Mouse (Mus musculus): ENCODE measurements around the gene Them4. TPM values are rescaled to one million over a fixed set of nuclear protein-coding genes. Genes with fewer than 3 reads are reported as not detected.

The Them4 gene
- polyA plus RNA-seq, 1 experiment from 2014 or later = 3.4 TPM

GRCm38 (mm10) chr3:94341959-94342422 lies 32.1 kb downstream of the Them4 start, which contains the start of gene Them5:
Gene Them5, plus strand, starts transcription at chr3:94342099.
- Histone ChIP-seq H3K9ac (no peak within 1 kb of the TSS), H3K4me1 (replicated peaks) (no peaks in the 10 kb centered on the region), H3K4me2 (no peak within 1 kb of the TSS), H3K9me3 (replicated peaks) (no peaks in the 10 kb centered on the region), H3K27me3 (no peaks in the 10 kb centered on the region), H3K4me3 (replicated peaks) (no peak within 1 kb of the TSS), H3K27ac (replicated peaks) (no peak within 1 kb of the TSS), H3K36me3 (replicated peaks) (no peaks in the 10 kb centered on the region)
- ATAC-seq (ENCODE audit: insufficient read depth) = no peak
- WGBS (ENCODE audit: insufficient replicate concordance) = 42% methylated on average over 3 of the region's 3 CpGs

- no peak overlapping the region for H3K4me2 ChIP-seq
- ATAC-seq (ENCODE audit: insufficient read depth) = no peak
- no peak overlapping the region for H3K27ac ChIP-seq (replicated peaks)
These were observed 32.7 kb downstream of the Them4 start for GRCm38 (mm10) chr3:94342552-94342951.

GRCm38 (mm10) chr3:94344182-94344581 lies 34.3 kb downstream of the Them4 start:
- no peaks in the 10 kb centered on the region for H3K27me3 ChIP-seq
- WGBS (ENCODE audit: insufficient replicate concordance) = 57% methylated on average over 2 of the region's 2 CpGs
- ATAC-seq (ENCODE audit: insufficient read depth) = no peak
- no peak overlapping the region for H3K4me2 ChIP-seq
- H3K9ac ChIP-seq = no peak overlapping the region
- H3K27ac ChIP-seq (replicated peaks) = no peak overlapping the region
- no peak overlapping the region for H3K4me3 ChIP-seq (replicated peaks)
- H3K9me3 ChIP-seq (replicated peaks) = no peaks in the 10 kb centered on the region
- H3K4me1 ChIP-seq (replicated peaks) = no peaks in the 10 kb centered on the region
- no peaks in the 10 kb centered on the region for H3K36me3 ChIP-seq (replicated peaks)

More at GRCm38 (mm10) chr3:94342552-94342951, 32.7 kb downstream of the Them4 start:
- H3K9ac ChIP-seq = no peak overlapping the region
- no peaks in the 10 kb centered on the region for H3K9me3 ChIP-seq (replicated peaks)
- 32% methylated on average over 1 of the region's 1 CpGs for WGBS (ENCODE audit: insufficient replicate concordance)
- H3K4me1 ChIP-seq (replicated peaks) = no peaks in the 10 kb centered on the region
- no peaks in the 10 kb centered on the region for H3K27me3 ChIP-seq
- H3K36me3 ChIP-seq (replicated peaks) = no peaks in the 10 kb centered on the region
- no peak overlapping the region for H3K4me3 ChIP-seq (replicated peaks)

DNA sequence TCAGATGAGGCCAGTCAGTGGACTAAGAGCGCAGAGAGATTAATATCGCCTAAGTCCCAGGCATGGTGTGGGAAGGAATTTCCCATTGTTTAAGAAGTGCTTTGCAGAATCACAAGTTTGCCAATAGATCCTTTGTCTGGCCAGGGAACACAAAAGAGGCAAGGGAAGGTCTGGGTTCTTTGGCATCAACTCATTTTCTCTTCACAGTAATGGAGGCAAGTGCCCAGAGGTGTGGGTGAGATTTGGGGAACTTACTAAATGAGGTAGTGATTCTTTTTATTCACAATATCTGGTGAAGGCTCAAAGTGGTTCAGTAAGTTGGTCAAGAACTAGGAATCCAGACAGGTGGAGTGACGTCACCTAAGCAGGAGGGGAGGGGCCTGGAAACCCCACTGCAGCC lies 35.0 kb downstream of the Them4 start:
- H3K36me3 ChIP-seq (replicated peaks) = no peaks in the 10 kb centered on the region
- no peak overlapping the region for H3K9ac ChIP-seq
- no peaks in the 10 kb centered on the region for H3K27me3 ChIP-seq
- no peak overlapping the region for H3K4me3 ChIP-seq (replicated peaks)
- 47% methylated on average over 3 of the region's 3 CpGs for whole genome bisulfite sequencing (ENCODE audit: insufficient replicate concordance)
- no peaks in the 10 kb centered on the region for H3K9me3 ChIP-seq (replicated peaks)
- no peak overlapping the region for H3K27ac ChIP-seq (replicated peaks)
- ATAC-seq (ENCODE audit: insufficient read depth) = no peak
- H3K4me1 ChIP-seq (replicated peaks) = no peaks in the 10 kb centered on the region
- no peak overlapping the region for H3K4me2 ChIP-seq

GRCm38 (mm10) chr3:94348146-94348545 lies 38.3 kb downstream of the Them4 start:
- Histone ChIP-seq H3K4me2 (no peak overlapping the region), H3K27me3 (no peaks in the 10 kb centered on the region), H3K27ac (replicated peaks) (no peak overlapping the region), H3K4me3 (replicated peaks) (no peak overlapping the region), H3K36me3 (replicated peaks) (no peaks in the 10 kb centered on the region), H3K9me3 (replicated peaks) (no peaks in the 10 kb centered on the region), H3K9ac (no peak overlapping the region), H3K4me1 (replicated peaks) (no peaks in the 10 kb centered on the region)
- 43% methylated on average over 2 of the region's 2 CpGs for WGBS (ENCODE audit: insufficient replicate concordance)
- no peak for ATAC-seq (ENCODE audit: insufficient read depth)

DNA sequence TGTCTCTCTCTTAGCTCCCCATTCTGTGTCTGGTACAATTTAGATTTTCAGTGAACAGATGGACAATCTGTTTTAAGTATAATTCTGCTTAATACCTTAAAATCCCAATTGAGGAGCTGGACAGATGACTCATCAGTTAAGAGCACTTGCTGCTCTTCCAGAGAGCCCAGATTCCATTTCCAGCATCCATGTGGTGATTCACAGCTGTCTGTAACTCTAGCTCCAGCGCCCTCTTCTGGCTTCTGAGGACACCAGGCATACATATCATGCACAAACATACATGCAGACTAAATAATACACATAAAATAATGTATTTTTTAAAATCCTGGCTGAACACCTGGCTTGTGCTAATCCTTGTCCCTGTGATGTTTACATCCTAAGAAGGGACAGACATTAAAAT lies 50.9 kb downstream of the Them4 start:
- Histone ChIP-seq H3K9ac (no peak overlapping the region), H3K4me3 (replicated peaks) (no peak overlapping the region), H3K27me3 (peaks cover 50% of the 10 kb centered on the region), H3K4me1 (replicated peaks) (no peaks in the 10 kb centered on the region), H3K27ac (replicated peaks) (no peak overlapping the region), H3K4me2 (no peak overlapping the region), H3K36me3 (replicated peaks) (no peaks in the 10 kb centered on the region), H3K9me3 (replicated peaks) (no peaks in the 10 kb centered on the region)
- ATAC-seq (ENCODE audit: insufficient read depth) = no peak
- WGBS (ENCODE audit: insufficient replicate concordance) = 0% methylated on average over 1 of the region's 1 CpGs

DNA sequence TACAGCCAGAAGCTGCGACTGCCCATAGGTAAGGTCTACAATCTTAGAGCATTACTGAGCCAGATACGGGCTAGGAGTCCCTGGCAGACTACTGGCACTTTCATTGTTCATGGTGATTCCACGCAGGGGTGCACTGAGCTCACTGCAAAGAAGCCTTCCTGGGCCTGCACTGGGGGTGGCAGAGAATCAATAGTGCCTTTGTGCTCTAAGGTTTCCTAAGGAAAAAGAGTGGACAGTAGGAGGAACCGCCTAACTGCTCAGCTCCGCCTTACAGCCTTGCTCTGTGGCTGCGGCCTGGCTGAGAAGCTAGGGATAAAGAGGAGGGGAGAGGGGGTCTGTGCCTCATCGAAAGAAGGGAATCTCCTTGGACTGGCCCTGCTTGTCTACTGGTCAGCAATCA lies 52.2 kb downstream of the Them4 start, which contains the start of gene C2cd4d:
Gene C2cd4d (plus strand): TSS at position 301 of the 400 bp plus-strand sequence.
- Histone ChIP-seq H3K4me2 (peak within 1 kb of the TSS; percentile 66), H3K4me3 (replicated peaks) (peak within 1 kb of the TSS; percentile 43), H3K9ac (no peak within 1 kb of the TSS), H3K27ac (replicated peaks) (no peak within 1 kb of the TSS), H3K27me3 (peaks cover 57% of the 10 kb centered on the region), H3K4me1 (replicated peaks) (no peaks in the 10 kb centered on the region), H3K9me3 (replicated peaks) (no peaks in the 10 kb centered on the region), H3K36me3 (replicated peaks) (no peaks in the 10 kb centered on the region)
- ATAC-seq (ENCODE audit: insufficient read depth) = no peak
- 62% methylated on average over 7 of the region's 7 CpGs for WGBS (ENCODE audit: insufficient replicate concordance)

DNA sequence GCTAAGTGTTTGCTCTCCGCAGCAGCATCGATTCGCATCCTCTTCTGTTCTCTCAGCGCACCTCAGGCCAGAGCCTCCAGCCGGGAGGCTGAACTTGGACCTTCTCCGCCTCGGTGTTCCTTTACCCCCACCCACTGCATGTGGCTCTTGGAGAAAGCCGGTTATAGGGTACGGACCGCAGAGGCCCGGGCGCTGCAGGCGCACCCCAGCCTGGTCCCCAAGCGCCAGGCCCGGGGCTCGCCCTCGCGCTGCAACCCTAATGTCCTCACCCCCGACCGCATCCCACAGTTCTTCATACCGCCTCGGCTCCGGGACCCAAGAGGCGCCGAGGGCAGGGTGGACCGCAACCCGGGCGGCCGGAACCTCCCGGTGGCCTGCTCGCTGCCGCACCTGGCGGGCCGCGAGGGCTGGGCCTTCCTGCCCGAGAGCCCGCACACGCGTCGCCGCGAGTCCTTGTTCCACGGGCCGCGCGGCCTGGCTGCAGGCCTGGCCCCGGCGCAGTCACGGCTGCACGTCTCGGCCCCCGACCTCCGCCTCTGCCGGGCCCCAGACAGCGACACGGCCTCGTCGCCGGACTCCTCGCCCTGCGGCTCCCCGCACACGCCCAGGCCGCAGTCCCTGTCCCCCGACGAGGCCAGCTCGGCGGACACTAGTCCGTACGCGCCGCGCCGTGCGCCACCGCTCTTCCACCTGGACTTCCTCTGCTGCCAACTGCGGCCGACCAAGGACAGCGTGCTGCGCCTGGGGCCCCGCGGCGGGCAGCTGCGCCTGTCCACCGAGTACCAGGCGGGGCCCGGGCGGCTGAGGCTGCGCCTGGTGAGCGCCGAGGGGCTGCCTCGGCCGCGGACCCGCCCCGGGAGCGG lies 53.6 kb downstream of the Them4 start:
- Histone ChIP-seq H3K36me3 (replicated peaks) (no peaks in the 10 kb centered on the region), H3K27ac (replicated peaks) (no peak overlapping the region), H3K9ac (0 out of 2 replicates have a peak overlapping the region, but pooled peaks have one; percentile 27), H3K27me3 (peaks cover 57% of the 10 kb centered on the region), H3K9me3 (replicated peaks) (no peaks in the 10 kb centered on the region), H3K4me2 (peak overlapping the region; percentile 66), H3K4me3 (replicated peaks) (peak overlapping the region; percentile 43), H3K4me1 (replicated peaks) (no peaks in the 10 kb centered on the region)
- ATAC-seq (ENCODE audit: insufficient read depth) = no peak
- 6% methylated on average over 97 of the region's 97 CpGs for WGBS (ENCODE audit: insufficient replicate concordance)

- peak overlapping the region; percentile 66 for H3K4me2 ChIP-seq
- no peak for ATAC-seq (ENCODE audit: insufficient read depth)
- H3K36me3 ChIP-seq (replicated peaks) = no peaks in the 10 kb centered on the region
- H3K27ac ChIP-seq (replicated peaks) = no peak overlapping the region
- no peaks in the 10 kb centered on the region for H3K9me3 ChIP-seq (replicated peaks)
- H3K4me1 ChIP-seq (replicated peaks) = no peaks in the 10 kb centered on the region
- peaks cover 57% of the 10 kb centered on the region for H3K27me3 ChIP-seq
- 5% methylated on average over 23 of the region's 23 CpGs for WGBS (ENCODE audit: insufficient replicate concordance)
- H3K9ac ChIP-seq = no peak overlapping the region
- H3K4me3 ChIP-seq (replicated peaks) = peak overlapping the region; percentile 43
These were observed 54.3 kb downstream of the Them4 start for GRCm38 (mm10) chr3:94364154-94364526.

DNA sequence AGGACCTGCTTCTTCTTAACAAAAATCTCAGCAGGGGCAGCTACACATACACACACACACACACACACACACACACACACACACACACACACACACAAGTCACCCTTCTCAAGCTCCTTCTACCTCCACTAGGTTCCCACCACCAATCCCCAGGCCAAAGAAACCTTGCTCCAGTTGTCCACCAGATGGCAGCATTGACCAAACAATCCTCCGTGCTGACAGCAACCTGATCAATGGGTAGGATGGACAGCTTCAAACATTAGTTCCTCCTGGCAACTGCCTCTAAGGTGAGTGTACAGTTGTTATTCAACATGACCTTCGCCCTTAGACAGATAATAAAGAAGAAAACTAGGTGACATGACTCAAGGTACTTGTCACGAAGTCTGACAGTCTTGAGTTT lies 56.9 kb downstream of the Them4 start:
- peaks cover 47% of the 10 kb centered on the region for H3K27me3 ChIP-seq
- no peak overlapping the region for H3K4me3 ChIP-seq (replicated peaks)
- no peak overlapping the region for H3K9ac ChIP-seq
- no peak for ATAC-seq (ENCODE audit: insufficient read depth)
- no peaks in the 10 kb centered on the region for H3K4me1 ChIP-seq (replicated peaks)
- no peaks in the 10 kb centered on the region for H3K9me3 ChIP-seq (replicated peaks)
- H3K36me3 ChIP-seq (replicated peaks) = no peaks in the 10 kb centered on the region
- no peak overlapping the region for H3K27ac ChIP-seq (replicated peaks)
- WGBS (ENCODE audit: insufficient replicate concordance) = 17% methylated on average over 3 of the region's 3 CpGs
- no peak overlapping the region for H3K4me2 ChIP-seq

GRCm38 (mm10) chr3:94367511-94367910 lies 57.6 kb downstream of the Them4 start:
- no peak overlapping the region for H3K9ac ChIP-seq
- no peaks in the 10 kb centered on the region for H3K4me1 ChIP-seq (replicated peaks)
- peaks cover 40% of the 10 kb centered on the region for H3K27me3 ChIP-seq
- no peak overlapping the region for H3K27ac ChIP-seq (replicated peaks)
- no peak overlapping the region for H3K4me3 ChIP-seq (replicated peaks)
- WGBS (ENCODE audit: insufficient replicate concordance) = 64% methylated on average over 6 of the region's 6 CpGs
- H3K4me2 ChIP-seq = no peak overlapping the region
- no peaks in the 10 kb centered on the region for H3K36me3 ChIP-seq (replicated peaks)
- ATAC-seq (ENCODE audit: insufficient read depth) = no peak
- no peaks in the 10 kb centered on the region for H3K9me3 ChIP-seq (replicated peaks)

Measured in liver, embryonic 15.5 days (tissue).